Mouse (Mus musculus) monocyte, adult 59 days (primary cell): ENCODE measurements around the gene Wap. TPM values are rescaled to one million over a fixed set of nuclear protein-coding genes. Genes with fewer than 3 reads are reported as not detected.

ENCODE experiments used
- total RNA-seq, 2 experiments: library from RNA; stranded (reverse); gene quantifications; one replicate each; pipeline ENCODE4 v1.2.4; 2023

Wap gene
- not detected for total RNA-seq

GRCm38 (mm10) chr11:6638537-6638936 is at the start of gene Wap:
Gene Wap, minus strand, starts transcription at chr11:6638637.

GRCm38 (mm10) chr11:6658271-6658670 is 19.8 kb upstream of the Wap start, which contains the start of gene Ramp3:
Gene Ramp3, plus strand, starts transcription at chr11:6658521.

GRCm38 (mm10) chr11:6625478-6626387 is 12.7 kb downstream of the Wap start, which contains the start of gene Tbrg4:
Gene Tbrg4, minus strand, starts transcription at chr11:6626067.

GRCm38 (mm10) chr11:6605491-6606399 is 32.7 kb downstream of the Wap start, which contains the start of gene Nacad:
Gene Nacad, minus strand, starts transcription at chr11:6606053.

Other genes with a start within 250 kb of the Wap start
- gene Zmiz2, start 249.6 kb downstream of the Wap start, total RNA-seq: 100 to 1,000 TPM; 127 to 142 TPM
- gene Ppia, start 223.2 kb downstream of the Wap start, total RNA-seq: 1,000 to 10,000 TPM in 1 of 2 experiments, 100 to 1,000 TPM in 1; 735 to 1,042 TPM
- 10 to 100 TPM; 29.2 to 34.9 TPM for gene H2afv, start 194.2 kb downstream of the Wap start, total RNA-seq
- 10 to 100 TPM; 44.9 to 45.6 TPM for gene Purb, start 162.7 kb downstream of the Wap start, total RNA-seq
- gene Myo1g, start 117.7 kb downstream of the Wap start, total RNA-seq: 100 to 1,000 TPM; 690 to 791 TPM
- gene Ccm2, start 91.8 kb downstream of the Wap start, total RNA-seq: 100 to 1,000 TPM; 144 TPM
- under 1 TPM; 0.55 to 0.66 TPM for gene Nacad, start 32.6 kb downstream of the Wap start, total RNA-seq
- 10 to 100 TPM; 75.2 to 80.3 TPM for gene Tbrg4, start 12.6 kb downstream of the Wap start, total RNA-seq
- gene Ramp3, start 19.9 kb upstream of the Wap start, total RNA-seq: 1 to 10 TPM in 1 of 2 experiments, under 1 TPM in 1; 0.66 to 1.7 TPM
- gene Gm11983, start 199.0 kb upstream of the Wap start, total RNA-seq: not detected